Comparison of ENCODE assay signal across 31 mouse cellular contexts in genomic region chr11:77402508-77402907, GRCm38 (mm10). TPM values are rescaled to one million over a fixed set of nuclear protein-coding genes. Genes with fewer than 3 reads are reported as not detected.
DNase-seq lines count a peak whose midpoint lies in the region; ATAC-seq and TF ChIP-seq lines count a peak whose summit lies in the region.
"Had no signal": no experiment of that assay in that cellular context is flagged by ENCODE, and none has a peak within 500 bp of the region (broad histone marks: within the 10 kb centered on the region; RNA-seq: fewer than 3 reads in every experiment).

No protein-coding gene starts in this region.

- no peak for ATAC-seq in embryonic facial prominence, embryonic 14.5 days (ENCODE audit: low read depth)
- ATAC-seq in lung, postnatal 0 days, result no peak
- no peak for ATAC-seq in forebrain, embryonic 11.5 days (replicated peaks; ENCODE audit: low FRiP score)
- ATAC-seq: forebrain, embryonic 13.5 days; forebrain, embryonic 16.5 days; intestine, embryonic 15.5 days had no signal

- 0 out of 2 replicates have a peak, but pooled peaks cover 9% of the 10 kb centered on the region for H3K36me3 ChIP-seq in embryonic facial prominence, embryonic 14.5 days (ENCODE audit: control insufficient read depth, insufficient read depth, low read length)
- no peaks in the 10 kb centered on the region for H3K36me3 ChIP-seq in embryonic facial prominence, embryonic 10.5 days (replicated peaks)
- H3K36me3 ChIP-seq in lung, postnatal 0 days (ENCODE audit: insufficient read depth, low read length), result peaks cover 7% of the 10 kb centered on the region; the same call in 1 of the 2 replicates
- H3K36me3 ChIP-seq in forebrain, embryonic 11.5 days (ENCODE audit: control insufficient read depth, insufficient read depth, low read length), result no peaks in the 10 kb centered on the region
- H3K36me3 ChIP-seq: intestine, embryonic 15.5 days had no signal

- no peak overlapping the region for H3K27ac ChIP-seq in embryonic facial prominence, embryonic 14.5 days (replicated peaks; ENCODE audit: low read depth, low read length)
- H3K27ac ChIP-seq in embryonic facial prominence, embryonic 10.5 days (replicated peaks), result no peak overlapping the region
- H3K27ac ChIP-seq in lung, postnatal 0 days (ENCODE audit: low read length), result no peak overlapping the region
- no peak overlapping the region for H3K27ac ChIP-seq in forebrain, embryonic 11.5 days (ENCODE audit: low read depth, low read length)
- H3K27ac ChIP-seq: embryonic facial prominence, embryonic 15.5 days; forebrain, embryonic 13.5 days; heart, embryonic 15.5 days; hindbrain, embryonic 14.5 days; intestine, embryonic 15.5 days had no signal

- TF ChIP-seq EP300 in lung, postnatal 0 days (IDR thresholded peaks at IDR 0.05), result no peak

- TF ChIP-seq CTCF in lung, postnatal 0 days (IDR thresholded peaks at IDR 0.05), result no peak

- no peak overlapping the region for H3K9ac ChIP-seq in embryonic facial prominence, embryonic 14.5 days (ENCODE audit: low read depth, low read length)
- H3K9ac ChIP-seq in lung, postnatal 0 days (replicated peaks; ENCODE audit: low read depth), result no peak overlapping the region
- no peak overlapping the region for H3K9ac ChIP-seq in forebrain, embryonic 11.5 days (ENCODE audit: low read length)
- H3K9ac ChIP-seq: embryonic facial prominence, embryonic 15.5 days; forebrain, embryonic 13.5 days; heart, embryonic 12.5 days; heart, embryonic 15.5 days; hindbrain, embryonic 14.5 days; intestine, embryonic 15.5 days had no signal

- no peaks in the 10 kb centered on the region for H3K4me1 ChIP-seq in embryonic facial prominence, embryonic 14.5 days (ENCODE audit: control insufficient read depth, insufficient read depth, low read length)
- no peaks in the 10 kb centered on the region for H3K4me1 ChIP-seq in embryonic facial prominence, embryonic 10.5 days
- H3K4me1 ChIP-seq in lung, postnatal 0 days (ENCODE audit: insufficient read depth, low read depth, low read length), result no peaks in the 10 kb centered on the region
- H3K4me1 ChIP-seq in forebrain, embryonic 11.5 days (replicated peaks; ENCODE audit: control insufficient read depth, insufficient read depth, low read length), result no peaks in the 10 kb centered on the region
- H3K4me1 ChIP-seq: embryonic facial prominence, embryonic 15.5 days; forebrain, embryonic 13.5 days; heart, embryonic 15.5 days; intestine, embryonic 15.5 days had no signal

- no peaks in the 10 kb centered on the region for H3K27me3 ChIP-seq in embryonic facial prominence, embryonic 14.5 days (replicated peaks; ENCODE audit: control insufficient read depth, insufficient read depth, low read length)
- no peaks in the 10 kb centered on the region for H3K27me3 ChIP-seq in embryonic facial prominence, embryonic 10.5 days (replicated peaks; ENCODE audit: low read depth, poor library complexity, severe bottlenecking)
- H3K27me3 ChIP-seq in lung, postnatal 0 days (replicated peaks; ENCODE audit: insufficient read depth, low read length), result no peaks in the 10 kb centered on the region
- no peaks in the 10 kb centered on the region for H3K27me3 ChIP-seq in forebrain, embryonic 11.5 days (ENCODE audit: control insufficient read depth, insufficient read depth, low read length)
- H3K27me3 ChIP-seq: CH12.LX; embryonic facial prominence, embryonic 15.5 days; forebrain, embryonic 13.5 days; heart, embryonic 12.5 days; heart, embryonic 15.5 days; intestine, embryonic 15.5 days had no signal

- DNase-seq in embryonic facial prominence, embryonic 14.5 days (ENCODE audit: low spot score), result peak; percentile 54
- DNase-seq in embryonic facial prominence, embryonic 10.5 days (ENCODE audit: low spot score), result no peak
- peak; percentile 25 for DNase-seq in lung, postnatal 0 days (ENCODE audit: low spot score)
- no peak for DNase-seq in lung, adult 18-20 months
- DNase-seq in NIH3T3 (ENCODE audit: low read depth), result peak; percentile 17
- peak; percentile 79 for DNase-seq in gonadal fat pad, adult 2 months (ENCODE audit: low read depth)
- no peak for DNase-seq in forebrain, embryonic 11.5 days (ENCODE audit: low spot score)
- DNase-seq in cerebellum, postnatal 10 days, result no peak
- DNase-seq: adrenal gland, adult 2 months; adrenal gland, postnatal 14 days; B cell, adult 2 months; cerebellum, adult 11 months; cerebellum, adult 2 months; cerebellum, adult 9-11 months; cerebellum, postnatal 36 days; embryo, embryonic 11 days; gastrocnemius, postnatal 10 days; gastrocnemius, postnatal 36 days; heart, adult 18-20 months; heart, postnatal 10 days; heart, postnatal 4 days; kidney, adult 11 months had no signal

- no peak overlapping the region for H3K4me2 ChIP-seq in embryonic facial prominence, embryonic 14.5 days (ENCODE audit: low read depth, low read length)
- H3K4me2 ChIP-seq in lung, postnatal 0 days (replicated peaks; ENCODE audit: low read depth, low read length), result no peak overlapping the region
- no peak overlapping the region for H3K4me2 ChIP-seq in forebrain, embryonic 11.5 days (ENCODE audit: low read depth, low read length, severe bottlenecking)
- H3K4me2 ChIP-seq: embryonic facial prominence, embryonic 15.5 days; forebrain, embryonic 13.5 days; heart, embryonic 12.5 days; heart, embryonic 15.5 days; hindbrain, embryonic 14.5 days; intestine, embryonic 15.5 days had no signal

- no peaks in the 10 kb centered on the region for H3K9me3 ChIP-seq in embryonic facial prominence, embryonic 14.5 days (ENCODE audit: control insufficient read depth, low read length)
- no peaks in the 10 kb centered on the region for H3K9me3 ChIP-seq in embryonic facial prominence, embryonic 10.5 days
- no peaks in the 10 kb centered on the region for H3K9me3 ChIP-seq in lung, postnatal 0 days (ENCODE audit: low read length)
- H3K9me3 ChIP-seq in forebrain, embryonic 11.5 days (ENCODE audit: control insufficient read depth, low read length), result no peaks in the 10 kb centered on the region
- H3K9me3 ChIP-seq: embryonic facial prominence, embryonic 15.5 days; forebrain, embryonic 13.5 days; G1E; heart, embryonic 12.5 days; heart, embryonic 15.5 days; intestine, embryonic 15.5 days had no signal

- 64% methylated on average over 2 of the region's 2 CpGs for WGBS in embryonic facial prominence, embryonic 14.5 days
- 76% methylated on average over 2 of the region's 2 CpGs for WGBS in embryonic facial prominence, embryonic 10.5 days
- 44% methylated on average over 2 of the region's 2 CpGs for WGBS in lung, postnatal 0 days
- 80% methylated on average over 2 of the region's 2 CpGs for WGBS in forebrain, embryonic 11.5 days

- no peak overlapping the region for H3K4me3 ChIP-seq in embryonic facial prominence, embryonic 14.5 days (ENCODE audit: low read depth, low read length)
- no peak overlapping the region for H3K4me3 ChIP-seq in embryonic facial prominence, embryonic 10.5 days
- H3K4me3 ChIP-seq in lung, postnatal 0 days (ENCODE audit: low read depth, low read length), result no peak overlapping the region
- H3K4me3 ChIP-seq in forebrain, embryonic 11.5 days (ENCODE audit: low read depth, low read length), result no peak overlapping the region
- H3K4me3 ChIP-seq: embryonic facial prominence, embryonic 15.5 days; forebrain, embryonic 13.5 days; heart, embryonic 12.5 days; heart, embryonic 15.5 days; intestine, embryonic 15.5 days had no signal

RNA-seq across cellular contexts. Expression of gene Coro6, which starts 59.7 kb away (rescaled TPM):
- 4.4 and 7.2 TPM in 2 replicates for polyA plus RNA-seq in embryonic facial prominence, embryonic 14.5 days (2014; fragmentation: Nextera tagmentation; extraction: Ambion mirVana)
- not detected in 2 replicates for polyA plus RNA-seq in embryonic facial prominence, embryonic 10.5 days (2016; fragmentation: Nextera tagmentation; extraction: Ambion mirVana)
- polyA plus RNA-seq in lung, postnatal 0 days (2015; fragmentation: Nextera tagmentation; extraction: Ambion mirVana), result 0.26 and 0.45 TPM in 2 replicates
- 15.9 and 16.4 TPM in 2 replicates for polyA plus RNA-seq in gonadal fat pad, adult 2 months (2012; rRNA removed)
- polyA plus RNA-seq in forebrain, embryonic 11.5 days (2014; fragmentation: Nextera tagmentation; extraction: Ambion mirVana), result 0.08 and 0.40 TPM in 2 replicates
- polyA plus RNA-seq: forebrain, embryonic 16.5 days; G1E had no signal

Comparison
In these comparisons a context has a peak if more than half of its experiments do, and no peak if none do; other contexts are left out.
1. DNase-seq: peak in embryonic facial prominence, embryonic 14.5 days (single experiment), lung, postnatal 0 days (single experiment), NIH3T3 (single experiment) and gonadal fat pad, adult 2 months (single experiment); none in embryonic facial prominence, embryonic 10.5 days (single experiment), lung, adult 18-20 months (0 of 2), forebrain, embryonic 11.5 days (single experiment) and cerebellum, postnatal 10 days (0 of 2).